Mouse (Mus musculus): Measurements from ENCODE around the gene Samd1.

DNA sequence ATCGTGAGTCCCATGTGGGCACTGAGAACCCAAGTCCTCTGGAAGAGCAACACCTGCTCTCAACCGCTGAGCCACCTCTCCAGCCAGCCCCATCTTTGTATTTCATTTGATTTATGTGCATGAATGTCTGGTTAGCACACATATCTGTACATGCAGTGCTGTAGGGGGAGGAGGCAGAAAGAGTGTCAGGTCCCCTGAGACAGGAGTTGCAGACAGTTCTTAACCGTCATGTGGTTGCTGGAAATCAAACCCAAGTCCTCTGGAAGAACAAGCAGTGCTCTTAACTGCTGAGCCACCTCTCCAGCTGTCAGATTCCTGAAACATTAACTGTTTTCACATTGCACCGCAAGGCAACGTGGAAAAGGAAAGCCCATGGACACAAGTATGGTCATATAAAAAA lies 50.7 kb downstream of the Samd1 start:
- TF ChIP-seq CTCF (IDR thresholded peaks at IDR 0.05; ENCODE audit: extremely low read depth, insufficient read depth, insufficient read length, insufficient replicate concordance) (no peak), POLR2A (IDR thresholded peaks at IDR 0.05; ENCODE audit: low read depth, low read length) (no peak)
